9 mouse cellular contexts compared by ENCODE assay signal in the genomic region with DNA sequence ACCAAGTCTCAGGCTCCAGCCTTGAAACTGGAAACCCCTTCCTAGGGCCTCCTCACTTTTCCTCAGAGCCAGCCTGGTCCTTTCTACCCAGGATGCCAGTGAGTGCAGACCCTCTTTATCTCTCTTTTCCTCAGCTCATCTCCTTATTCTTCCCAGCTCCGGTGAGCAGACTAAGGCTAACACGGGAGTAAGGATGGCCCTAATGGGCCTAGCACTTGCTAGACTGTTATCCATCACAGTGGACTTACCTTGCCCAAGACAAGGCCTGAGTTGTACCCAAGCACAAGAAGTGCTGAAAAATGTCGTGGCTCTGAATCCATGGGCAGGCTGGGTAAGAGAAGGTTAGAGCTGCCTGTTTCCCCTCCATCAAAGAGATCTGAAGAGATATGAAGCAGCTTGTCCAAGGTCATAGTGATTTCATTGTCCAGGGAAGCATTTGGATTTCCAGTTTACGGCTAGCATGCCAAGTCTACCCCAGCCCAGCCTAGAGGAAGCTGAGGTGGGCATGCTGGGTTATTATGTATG. TPM values are rescaled to one million over a fixed set of nuclear protein-coding genes. Genes with fewer than 3 reads are reported as not detected.
A peak's percentile ranks its signal among the peaks of the same experiment; 100 is the strongest.
DNase-seq lines count a peak whose midpoint lies in the region; ATAC-seq and TF ChIP-seq lines count a peak whose summit lies in the region.
"Had no signal": no experiment of that assay in that cellular context is flagged by ENCODE, and none has a peak within 500 bp of the region (broad histone marks: within the 10 kb centered on the region; RNA-seq: fewer than 3 reads in every experiment).

No protein-coding gene starts in this region.

- intact Hi-C loops in gastrocnemius, adult 2 months (cut with DNase I) = loop anchor here (5.0 kb wide), 2 partner anchors 72 to 182 kb away; a partner anchor contains a TSS

- no peak for ATAC-seq in forebrain, embryonic 13.5 days
- no peak for ATAC-seq in liver, embryonic 13.5 days (ENCODE audit: low read depth)
- ATAC-seq in CD4-positive, CD25-positive, alpha-beta regulatory T cell, adult 4 months = no peak

- H3K9me3 ChIP-seq in forebrain, embryonic 13.5 days (replicated peaks) = no peaks in the 10 kb centered on the region
- H3K9me3 ChIP-seq in liver, embryonic 13.5 days (replicated peaks) = no peaks in the 10 kb centered on the region

- H3K4me2 ChIP-seq in forebrain, embryonic 13.5 days = peak overlapping the region; percentile 97
- H3K4me2 ChIP-seq in liver, embryonic 13.5 days = peak overlapping the region; percentile 97

- H3K4me1 ChIP-seq in forebrain, embryonic 13.5 days = peaks cover 34% of the 10 kb centered on the region
- peaks cover 60% of the 10 kb centered on the region for H3K4me1 ChIP-seq in liver, embryonic 13.5 days (replicated peaks)

- peak overlapping the region; percentile 97 for H3K27ac ChIP-seq in gastrocnemius, adult 2 months
- 0 out of 2 replicates have a peak overlapping the region, but pooled peaks have one; percentile 10 for H3K27ac ChIP-seq in forebrain, embryonic 13.5 days
- peak overlapping the region; percentile 86 for H3K27ac ChIP-seq in liver, embryonic 13.5 days

- H3K9ac ChIP-seq in forebrain, embryonic 13.5 days = peak overlapping the region; percentile 87
- peak overlapping the region; percentile 88 for H3K9ac ChIP-seq in liver, embryonic 13.5 days

- TF ChIP-seq CTCF in gastrocnemius, adult 2 months (IDR thresholded peaks at IDR 0.05) = no peak

- no peaks in the 10 kb centered on the region for H3K27me3 ChIP-seq in forebrain, embryonic 13.5 days
- H3K27me3 ChIP-seq in liver, embryonic 13.5 days = no peaks in the 10 kb centered on the region

- peak overlapping the region; percentile 95 for H3K4me3 ChIP-seq in gastrocnemius, adult 2 months
- peak overlapping the region; percentile 76 for H3K4me3 ChIP-seq in forebrain, embryonic 13.5 days
- peak overlapping the region; percentile 92 for H3K4me3 ChIP-seq in liver, embryonic 13.5 days (replicated peaks)

- no peak for DNase-seq in gastrocnemius, adult 2 months
- DNase-seq in gastrocnemius, postnatal 4 days (ENCODE audit: low spot score in 2 of 2) = no peak
- DNase-seq in 416B (ENCODE audit: low read depth) = peak; percentile 29
- DNase-seq in liver, embryonic 13.5 days = no peak
- no peak for DNase-seq in spleen, postnatal 4 days (ENCODE audit: low spot score in 2 of 2)
- DNase-seq in kidney, postnatal 4 days = no peak

- no peaks in the 10 kb centered on the region for H3K36me3 ChIP-seq in forebrain, embryonic 13.5 days (ENCODE audit: poor library complexity, severe bottlenecking)
- H3K36me3 ChIP-seq in liver, embryonic 13.5 days = peaks cover 30% of the 10 kb centered on the region

- 63% methylated on average over 4 of the region's 4 CpGs for WGBS in forebrain, embryonic 13.5 days
- 51% methylated on average over 4 of the region's 4 CpGs for WGBS in liver, embryonic 13.5 days (ENCODE audit: insufficient replicate concordance)

RNA-seq across cellular contexts. Expression of a gene that starts 1.3 kb away (rescaled TPM):
- 100 to 1,000 TPM in 1 of 2 experiments, 10 to 100 TPM in 1; 84.7 to 110 TPM for total RNA-seq in gastrocnemius, adult 2 months (2021)
- total RNA-seq in gastrocnemius, postnatal 4 days (2021) = 100 to 1,000 TPM in 1 of 2 experiments, 10 to 100 TPM in 1; 95.9 to 101 TPM
- 9.3 and 11.8 TPM in 2 replicates for polyA plus RNA-seq in forebrain, embryonic 13.5 days (2015; fragmentation: Nextera tagmentation; extraction: Ambion mirVana)
- 24.6 and 32.2 TPM in 2 replicates for polyA plus RNA-seq in liver, embryonic 13.5 days (2015; fragmentation: Nextera tagmentation; extraction: Ambion mirVana)
- 10 to 100 TPM in 1 of 2 experiments, 1 to 10 TPM in 1; 7.8 to 12.2 TPM for polyA plus RNA-seq in CD4-positive, CD25-positive, alpha-beta regulatory T cell, adult 4 months (2017; shearing (Covaris generic))

RNA-seq across cellular contexts. Expression of a gene that starts 31.2 kb away (rescaled TPM):
- total RNA-seq in gastrocnemius, adult 2 months (2021) = under 1 TPM; 0.10 to 0.17 TPM
- total RNA-seq in gastrocnemius, postnatal 4 days (2021) = under 1 TPM; 0.41 to 0.49 TPM
- 1.1 TPM in 2 replicates for polyA plus RNA-seq in forebrain, embryonic 13.5 days (2015; fragmentation: Nextera tagmentation; extraction: Ambion mirVana)
- polyA plus RNA-seq in liver, embryonic 13.5 days (2015; fragmentation: Nextera tagmentation; extraction: Ambion mirVana) = 7.6 and 8.3 TPM in 2 replicates
- not detected for polyA plus RNA-seq in CD4-positive, CD25-positive, alpha-beta regulatory T cell, adult 4 months (2017; shearing (Covaris generic))
- total RNA-seq: common myeloid progenitor, adult 5-6 weeks had no signal

RNA-seq across cellular contexts. Expression of a gene that starts 39.9 kb away (rescaled TPM):
- 1 to 10 TPM; 6.1 to 7.0 TPM for total RNA-seq in gastrocnemius, adult 2 months (2021)
- 10 to 100 TPM; 16.9 to 18.0 TPM for total RNA-seq in gastrocnemius, postnatal 4 days (2021)
- 4.0 and 6.2 TPM in 2 replicates for polyA plus RNA-seq in forebrain, embryonic 13.5 days (2015; fragmentation: Nextera tagmentation; extraction: Ambion mirVana)
- 0.77 and 0.82 TPM in 2 replicates for polyA plus RNA-seq in liver, embryonic 13.5 days (2015; fragmentation: Nextera tagmentation; extraction: Ambion mirVana)
- 1 to 10 TPM; 1.3 to 1.9 TPM for polyA plus RNA-seq in CD4-positive, CD25-positive, alpha-beta regulatory T cell, adult 4 months (2017; shearing (Covaris generic))

Comparison
In these comparisons a context has a peak if more than half of its experiments do, and no peak if none do; other contexts are left out.
1. H3K27ac ChIP-seq: peak in every context shown above with its lines; median percentile 97 in gastrocnemius, adult 2 months; 86 in liver, embryonic 13.5 days; 10 in forebrain, embryonic 13.5 days.